Mouse (Mus musculus) bone marrow, adult 2 months (tissue): ENCODE results near the gene Slco1c1.

ENCODE experiments used
- CTCF ChIP-seq: fragments of 200-500 bp; IDR thresholded peaks from 2 replicates; pipeline ENCODE4 v1.5.1; 2011; ENCODE audit warnings: low read length, control low read depth; ENCODE audit not compliant: control insufficient read depth, insufficient read depth
- POLR2A ChIP-seq: fragments of 200-500 bp; IDR thresholded peaks from 2 replicates; pipeline ENCODE4 v1.6.1; 2011; ENCODE audit warnings: low read depth, mild to moderate bottlenecking, control low read depth, low read length, borderline replicate concordance; ENCODE audit not compliant: control insufficient read depth

GRCm38 (mm10) chr6:141596081-141596480 lies 71.9 kb downstream of the Slco1c1 start:
- no peak for TF ChIP-seq CTCF
- TF ChIP-seq POLR2A = no peak
